Mouse (Mus musculus) kidney, adult 2 months (tissue): ENCODE data around the gene Ddit4l.

Source experiments
- CTCF ChIP-seq: fragments of 200-500 bp; conservative IDR thresholded peaks from 2 replicates; pipeline ENCODE4 v1.5.1; 2011; ENCODE audit warnings: low read depth, mild to moderate bottlenecking, control low read depth, low read length, moderate library complexity, mixed read lengths; ENCODE audit not compliant: insufficient read depth, insufficient read length
- POLR2A ChIP-seq: fragments of 200-500 bp; IDR thresholded peaks from one replicate; pipeline ENCODE4 v1.6.1; 2011; ENCODE audit warnings: low read depth, low read length, control low read depth

DNA sequence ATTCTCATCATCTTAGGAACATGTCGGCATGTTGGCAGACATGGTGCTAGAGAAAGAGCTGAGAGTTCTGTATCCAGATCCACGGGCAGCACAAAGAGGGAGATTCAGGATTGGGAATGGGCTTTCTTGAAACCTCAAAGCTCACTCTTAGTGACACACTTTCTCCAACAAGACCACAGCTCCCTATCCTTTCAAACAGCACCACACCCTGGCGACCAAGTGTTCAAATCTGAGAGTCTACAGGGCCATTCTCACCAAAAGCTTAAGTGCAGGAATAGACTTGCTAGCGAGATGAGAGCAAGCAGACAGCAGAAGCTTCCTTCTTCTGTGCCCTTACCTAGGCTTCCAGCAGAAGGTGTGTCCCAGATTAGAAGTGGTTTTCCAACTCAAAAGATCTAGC, 15.2 kb downstream of the Ddit4l start:
- TF ChIP-seq POLR2A (no peak), CTCF (0 out of 2 replicates have a peak, but pooled peaks have one; percentile 3)
